Mouse (Mus musculus) ES-E14 (cell line): ENCODE data around the gene Cryba2.

Experiments used
- CHD2 ChIP-seq: IDR thresholded peaks from 2 replicates; pipeline ENCODE4 v1.6.1; 2014; ENCODE audit warnings: mild to moderate bottlenecking, low read depth, low read length, inconsistent platforms
- HCFC1 ChIP-seq: IDR thresholded peaks from 2 replicates; pipeline ENCODE4 v1.6.1; 2012; ENCODE audit warnings: low read length, inconsistent platforms, borderline replicate concordance; ENCODE audit not compliant: insufficient read depth
- MAFK ChIP-seq: IDR thresholded peaks from 2 replicates; pipeline ENCODE4 v1.6.1; 2014; ENCODE audit warnings: mild to moderate bottlenecking, low read depth, low read length, inconsistent platforms; ENCODE audit not compliant: insufficient read depth
- ZNF384 ChIP-seq: IDR thresholded peaks from 2 replicates; pipeline ENCODE4 v1.6.1; 2012; ENCODE audit warnings: low read depth, low read length, inconsistent platforms

GRCm38 (mm10) chr1:74851001-74851775 lies 41.8 kb downstream of the Cryba2 start:
- TF ChIP-seq CHD2 (no peak), HCFC1 (no peak), ZNF384 (no peak), MAFK (no peak)
